Mouse (Mus musculus) ovary, adult 10 weeks (tissue): ENCODE data around the gene Gm3383. TPM values are rescaled to one million over a fixed set of nuclear protein-coding genes. Genes with fewer than 3 reads are reported as not detected.

Experiments
- polyA plus RNA-seq: library from polyadenylated mRNA; stranded (reverse); fragments of 350-450 nt; fragmentation: Illumina TruSeq; extraction: RNeasy Lipid Tissue Mini Kit (QIAGEN cat#74804); gene quantifications from one replicate; pipeline ENCODE4 v1.2.3, GENCODE M21; 2014

The Gm3383 gene
- 0.26 TPM for polyA plus RNA-seq

GRCm38 (mm10) chr14:5807882-5808281, at the start of gene Gm3383:
Gm3383 (minus strand) TSS chr14:5807982.

GRCm38 (mm10) chr14:5830229-5830628, 22.4 kb upstream of the Gm3383 start, which contains the start of gene Gm3424:
Gm3424 (minus strand) TSS chr14:5830329.

GRCm38 (mm10) chr14:5741477-5741876, 66.3 kb downstream of the Gm3383 start, which contains the start of gene Gm3373:
Gm3373 (minus strand) TSS chr14:5741577.

GRCm38 (mm10) chr14:5687357-5687756, 120.4 kb downstream of the Gm3383 start, which contains the start of gene Gm9603:
Gm9603 (minus strand) TSS chr14:5687457.

GRCm38 (mm10) chr14:5632928-5633327, 174.9 kb downstream of the Gm3383 start, which contains the start of gene Gm8265:
Gm8265 (minus strand) TSS chr14:5633028.

Other genes with a start within 250 kb of the Gm3383 start
- not detected for gene Gm8265, start 175.0 kb downstream of the Gm3383 start, polyA plus RNA-seq
- gene Gm9603, start 120.5 kb downstream of the Gm3383 start, polyA plus RNA-seq: not detected
- gene Gm3373, start 66.4 kb downstream of the Gm3383 start, polyA plus RNA-seq: not detected
- gene Gm3424, start 22.3 kb upstream of the Gm3383 start, polyA plus RNA-seq: not detected
- not detected for gene Gm8237, start 72.4 kb upstream of the Gm3383 start, polyA plus RNA-seq
- 0.29 TPM for gene Gm3248, start 153.8 kb upstream of the Gm3383 start, polyA plus RNA-seq
- gene Gm3453, start 171.2 kb upstream of the Gm3383 start, polyA plus RNA-seq: not detected